Mouse (Mus musculus) MEL (cell line): ENCODE data around the gene Ppm1d.

Experiments
- CHD1 ChIP-seq: IDR thresholded peaks from 2 replicates; pipeline ENCODE4 v1.6.1; 2012; ENCODE audit warnings: low read depth, mild to moderate bottlenecking, inconsistent platforms, low read length, improper control_type of control experiment
- CHD2 ChIP-seq: IDR thresholded peaks from 2 replicates; pipeline ENCODE4 v1.6.1; 2011; ENCODE audit warnings: low read length, improper control_type of control experiment
- CTCF ChIP-seq, 3 experiments: IDR thresholded peaks in 2 of 3; conservative IDR thresholded peaks in 1 of 3; 2 replicates each; pipeline ENCODE4 v1.5.1; 2011 to 2012; ENCODE audit warnings: low read length in 3 of 3, low read depth in 2 of 3, mild to moderate bottlenecking in 2 of 3, improper control_type of control experiment in 1 of 3, inconsistent platforms in 1 of 3, mixed read lengths in 1 of 3, moderate library complexity in 1 of 3; ENCODE audit not compliant: control insufficient read depth in 1 of 3, insufficient read depth in 1 of 3, poor library complexity in 1 of 3, severe bottlenecking in 1 of 3
- ELF1 ChIP-seq: IDR thresholded peaks from 2 replicates; pipeline ENCODE4 v1.6.1; 2014; ENCODE audit warnings: low read depth, mild to moderate bottlenecking, inconsistent platforms, low read length, improper control_type of control experiment, moderate library complexity
- GABPA ChIP-seq: IDR thresholded peaks from 2 replicates; pipeline ENCODE4 v1.6.1; 2012; ENCODE audit warnings: low read depth, mild to moderate bottlenecking, inconsistent platforms, low read length, improper control_type of control experiment, moderate library complexity
- HCFC1 ChIP-seq: IDR thresholded peaks from 2 replicates; pipeline ENCODE4 v1.6.1; 2012; ENCODE audit warnings: low read depth, mild to moderate bottlenecking, inconsistent platforms, low read length, improper control_type of control experiment, moderate library complexity
- MAX ChIP-seq: IDR thresholded peaks from 2 replicates; pipeline ENCODE4 v1.6.1; 2011; ENCODE audit warnings: low read length, improper control_type of control experiment
- MEF2A ChIP-seq: IDR thresholded peaks from 2 replicates; pipeline ENCODE4 v1.6.1; 2014; ENCODE audit warnings: low read depth, mild to moderate bottlenecking, inconsistent platforms, low read length, improper control_type of control experiment; ENCODE audit not compliant: poor library complexity, insufficient replicate concordance, severe bottlenecking; ENCODE audit errors: extremely low read depth
- MXI1 ChIP-seq: IDR thresholded peaks from 2 replicates; pipeline ENCODE4 v1.6.1; 2011; ENCODE audit warnings: mild to moderate bottlenecking, low read depth, low read length, improper control_type of control experiment
- POLR2A ChIP-seq, 2 experiments: IDR thresholded peaks; 2 replicates each; pipeline ENCODE4 v1.6.1; 2011 to 2012; ENCODE audit warnings: low read length in 2 of 2, mild to moderate bottlenecking in 2 of 2, control low read depth in 1 of 2, improper control_type of control experiment in 1 of 2, low read depth in 1 of 2, moderate library complexity in 1 of 2; ENCODE audit not compliant: control insufficient read depth in 1 of 2, insufficient read depth in 1 of 2, poor library complexity in 1 of 2
- SMC3 ChIP-seq: IDR thresholded peaks from 2 replicates; pipeline ENCODE4 v1.6.1; 2011; ENCODE audit warnings: low read depth, low read length, improper control_type of control experiment
- TAL1 ChIP-seq: IDR thresholded peaks from 2 replicates; pipeline ENCODE4 v1.6.1; 2012; ENCODE audit warnings: mild to moderate bottlenecking, inconsistent platforms, low read length, moderate library complexity, mixed read lengths
- TCF12 ChIP-seq: IDR thresholded peaks from 2 replicates; pipeline ENCODE4 v1.6.1; 2014; ENCODE audit warnings: low read depth, mild to moderate bottlenecking, inconsistent platforms, low read length, improper control_type of control experiment, moderate library complexity
- USF1 ChIP-seq: IDR thresholded peaks from 2 replicates; pipeline ENCODE4 v1.6.1; 2014; ENCODE audit warnings: low read depth, mild to moderate bottlenecking, inconsistent platforms, low read length, improper control_type of control experiment, moderate library complexity

GRCm38 (mm10) chr11:85359641-85360040, 48.6 kb downstream of the Ppm1d start:
- TF ChIP-seq HCFC1 (no peak), CTCF (IDR thresholded peaks at IDR 0.05 in 2 of 3, conservative IDR thresholded peaks at IDR 0.05 in 1 of 3; ENCODE audit: control insufficient read depth in 1 of 3, insufficient read depth in 1 of 3, low read depth in 2 of 3, low read length in 3 of 3, poor library complexity in 1 of 3, severe bottlenecking in 1 of 3) (no peak), USF1 (no peak), POLR2A (IDR thresholded peaks at IDR 0.05; ENCODE audit: control insufficient read depth in 1 of 2, insufficient read depth in 1 of 2, low read depth in 1 of 2, low read length in 2 of 2, poor library complexity in 1 of 2) (no peak), MEF2A (no peak), GABPA (no peak), CHD1 (no peak), MXI1 (no peak), MAX (no peak), TCF12 (no peak), ELF1 (no peak), SMC3 (no peak), TAL1 (no peak), CHD2 (no peak)
